Mouse (Mus musculus): ENCODE measurements around the gene Nfe2l1.
"Not testable (repeated sequence)": the region's sequence is repeated elsewhere in the genome, so short reads cannot be mapped to it uniquely, and the experiment has no call there.

The Nfe2l1 gene

GRCm38 (mm10) chr11:96816979-96817378, 12.8 kb downstream of the Nfe2l1 start:
- no peak for DNase-seq

GRCm38 (mm10) chr11:96816494-96816893, 13.3 kb downstream of the Nfe2l1 start:
- DNase-seq, result no peak

- DNase-seq, result no peak
Measured at GRCm38 (mm10) chr11:96815895-96816294, 13.9 kb downstream of the Nfe2l1 start.

GRCm38 (mm10) chr11:96814443-96814842, 15.3 kb downstream of the Nfe2l1 start:
- DNase-seq, result no peak

- DNase-seq, result no peak
Measured at GRCm38 (mm10) chr11:96813920-96814319, 15.8 kb downstream of the Nfe2l1 start.

- no peak for DNase-seq
Measured at GRCm38 (mm10) chr11:96813455-96813854, 16.3 kb downstream of the Nfe2l1 start.

GRCm38 (mm10) chr11:96811188-96811587, 18.6 kb downstream of the Nfe2l1 start:
- not testable (repeated sequence) for DNase-seq

- no peak for DNase-seq
Measured at GRCm38 (mm10) chr11:96809562-96810235, 20.1 kb downstream of the Nfe2l1 start.

- DNase-seq, result no peak
Measured at GRCm38 (mm10) chr11:96808066-96808465, 21.7 kb downstream of the Nfe2l1 start.

- DNase-seq, result no peak
Measured at GRCm38 (mm10) chr11:96805606-96806005, 24.2 kb downstream of the Nfe2l1 start.

- DNase-seq, result no peak
Measured at GRCm38 (mm10) chr11:96799511-96799910, 30.3 kb downstream of the Nfe2l1 start.

- DNase-seq, result no peak
Measured at GRCm38 (mm10) chr11:96796586-96796985, 33.2 kb downstream of the Nfe2l1 start.

- no peak for DNase-seq
Measured at GRCm38 (mm10) chr11:96796081-96796480, 33.7 kb downstream of the Nfe2l1 start.

- DNase-seq, result no peak
Measured at GRCm38 (mm10) chr11:96795491-96795890, 34.3 kb downstream of the Nfe2l1 start.

- DNase-seq, result no peak
Measured at GRCm38 (mm10) chr11:96790681-96791080, 39.1 kb downstream of the Nfe2l1 start.

- DNase-seq, result no peak
Measured at GRCm38 (mm10) chr11:96789990-96790389, 39.8 kb downstream of the Nfe2l1 start.

- DNase-seq, result peak; percentile 96
Measured at GRCm38 (mm10) chr11:96788871-96789795, 40.6 kb downstream of the Nfe2l1 start, which contains the start of gene Cbx1. TSS of gene Cbx1 (plus strand) at chr11:96789127.

- no peak for DNase-seq
Measured at GRCm38 (mm10) chr11:96786731-96787450, 42.9 kb downstream of the Nfe2l1 start.

GRCm38 (mm10) chr11:96784847-96785246, 44.9 kb downstream of the Nfe2l1 start:
- DNase-seq, result peak; percentile 83

- DNase-seq, result no peak
Measured at GRCm38 (mm10) chr11:96781425-96781824, 48.3 kb downstream of the Nfe2l1 start.

- no peak for DNase-seq
Measured at GRCm38 (mm10) chr11:96780306-96780705, 49.5 kb downstream of the Nfe2l1 start.

GRCm38 (mm10) chr11:96778061-96778627, 51.6 kb downstream of the Nfe2l1 start:
- not testable (repeated sequence) for DNase-seq
